Mouse (Mus musculus) liver, embryonic 14.5 days (tissue): ENCODE results near the gene Ten1.

ENCODE experiments used
- CTCF ChIP-seq: IDR thresholded peaks from 2 replicates; pipeline ENCODE4 v1.5.1; 2016; ENCODE audit warnings: antibody characterized with exemption, low read depth, control low read depth
- EP300 ChIP-seq: IDR thresholded peaks from 2 replicates; pipeline ENCODE4 v1.6.1; 2016; ENCODE audit warnings: antibody characterized with exemption, low read depth

GRCm38 (mm10) chr11:116178411-116179121 lies 20.1 kb upstream of the Ten1 start:
- TF ChIP-seq CTCF (no peak), EP300 (no peak)
